Mouse (Mus musculus) intestine, postnatal 0 days (tissue): ENCODE measurements around the gene Klhl33. TPM values are rescaled to one million over a fixed set of nuclear protein-coding genes. Genes with fewer than 3 reads are reported as not detected.
"Not testable (repeated sequence)": the region's sequence is repeated elsewhere in the genome, so short reads cannot be mapped to it uniquely, and the experiment has no call there.

Experiments
- ATAC-seq: fragments of 200-750 bp; cut with Nextera tagmentation; 2 replicates; pipeline ENCODE4 v1.8.0; 2017; ENCODE audit warnings: mild to moderate bottlenecking, moderate TSS enrichment, moderate library complexity
- H3K27ac ChIP-seq: fragments of 300-500 bp; sonication (generic); 2 replicates; pipeline ENCODE4 v1.5.1; 2014; ENCODE audit warnings: mild to moderate bottlenecking, low read depth, low read length, moderate library complexity
- H3K27me3 ChIP-seq: fragments of 300-500 bp; sonication (generic); replicated peaks from 2 replicates; pipeline ENCODE4 v1.6.1; 2014; ENCODE audit warnings: low read length, mixed read lengths; ENCODE audit not compliant: control insufficient read depth, insufficient read depth
- H3K36me3 ChIP-seq: fragments of 300-500 bp; sonication (generic); 2 replicates; pipeline ENCODE4 v1.6.1; 2014; ENCODE audit warnings: mild to moderate bottlenecking, moderate library complexity; ENCODE audit not compliant: control insufficient read depth, insufficient read depth
- H3K4me1 ChIP-seq: fragments of 300-500 bp; sonication (generic); replicated peaks from 2 replicates; pipeline ENCODE4 v1.6.1; 2014; ENCODE audit warnings: antibody characterized with exemption, low read length, mixed read lengths; ENCODE audit not compliant: control insufficient read depth, insufficient read depth
- H3K4me2 ChIP-seq: fragments of 300-500 bp; sonication (generic); replicated peaks from 2 replicates; pipeline ENCODE4 v1.6.1; 2014; ENCODE audit warnings: low read depth, mild to moderate bottlenecking, moderate library complexity
- H3K4me3 ChIP-seq: fragments of 300-500 bp; sonication (generic); 2 replicates; pipeline ENCODE4 v1.5.1; 2014; ENCODE audit warnings: low read depth, low read length
- H3K9ac ChIP-seq: fragments of 300-500 bp; sonication (generic); 2 replicates; pipeline ENCODE4 v1.6.1; 2014; ENCODE audit warnings: mild to moderate bottlenecking, low read depth, low read length
- H3K9me3 ChIP-seq: fragments of 300-500 bp; sonication (generic); 2 replicates; pipeline ENCODE4 v1.6.1; 2016; ENCODE audit warnings: mixed run types; ENCODE audit not compliant: control insufficient read depth
- CTCF ChIP-seq: sonication (generic); IDR thresholded peaks from 2 replicates; pipeline ENCODE4 v1.5.1; 2016; ENCODE audit warnings: low read depth, mild to moderate bottlenecking, control low read depth, antibody characterized with exemption, moderate library complexity
- whole genome bisulfite sequencing: fragments of 180-500 bp; shearing (Covaris S2); extraction: QIAGEN DNeasy Blood & Tissue Kit; methylation state at CpG from one replicate; pipeline ENCODE4 v1.1.7; 2014; 5-methylcytosine and 5-hydroxymethylcytosine counted together
- polyA plus RNA-seq: library from polyadenylated mRNA; unstranded; fragments of >200 nt; fragmentation: Nextera tagmentation; extraction: Ambion mirVana; gene quantifications from 2 replicates; pipeline ENCODE4 v1.2.1, GENCODE M21; 2015

Klhl33 gene
- polyA plus RNA-seq, 1 experiment from 2014 or later = 0.09 TPM

DNA sequence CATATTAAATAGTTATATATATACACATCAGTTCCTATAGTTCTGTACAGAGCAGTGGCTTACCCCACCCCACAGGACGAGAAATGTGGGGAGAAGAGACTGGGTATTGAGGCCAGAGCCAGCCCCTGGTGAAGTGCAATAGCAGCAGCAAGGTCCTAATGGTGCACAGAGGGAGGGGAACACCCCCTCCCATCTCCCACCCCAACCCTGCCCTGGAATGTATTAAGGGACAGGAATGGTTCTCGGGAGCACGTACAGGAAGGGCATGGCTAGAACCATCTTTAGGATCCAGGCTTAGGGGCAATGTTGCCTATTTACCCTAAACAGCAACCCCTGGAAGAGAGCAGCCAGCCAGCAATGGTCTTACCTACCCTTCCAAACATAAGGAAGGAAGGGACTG lies 30.1 kb upstream of the Klhl33 start:
- no peak for TF ChIP-seq CTCF
- no peaks in the 10 kb centered on the region for H3K27me3 ChIP-seq
- peaks cover 30% of the 10 kb centered on the region for H3K36me3 ChIP-seq
- H3K9ac ChIP-seq = no peak overlapping the region
- no peak overlapping the region for H3K27ac ChIP-seq
- 62% methylated on average over 3 of the region's 3 CpGs for WGBS
- no peaks in the 10 kb centered on the region for H3K9me3 ChIP-seq
- H3K4me2 ChIP-seq = no peak overlapping the region
- H3K4me1 ChIP-seq = 0 out of 2 replicates have a peak, but pooled peaks cover 5% of the 10 kb centered on the region
- ATAC-seq = no peak
- no peak overlapping the region for H3K4me3 ChIP-seq

DNA sequence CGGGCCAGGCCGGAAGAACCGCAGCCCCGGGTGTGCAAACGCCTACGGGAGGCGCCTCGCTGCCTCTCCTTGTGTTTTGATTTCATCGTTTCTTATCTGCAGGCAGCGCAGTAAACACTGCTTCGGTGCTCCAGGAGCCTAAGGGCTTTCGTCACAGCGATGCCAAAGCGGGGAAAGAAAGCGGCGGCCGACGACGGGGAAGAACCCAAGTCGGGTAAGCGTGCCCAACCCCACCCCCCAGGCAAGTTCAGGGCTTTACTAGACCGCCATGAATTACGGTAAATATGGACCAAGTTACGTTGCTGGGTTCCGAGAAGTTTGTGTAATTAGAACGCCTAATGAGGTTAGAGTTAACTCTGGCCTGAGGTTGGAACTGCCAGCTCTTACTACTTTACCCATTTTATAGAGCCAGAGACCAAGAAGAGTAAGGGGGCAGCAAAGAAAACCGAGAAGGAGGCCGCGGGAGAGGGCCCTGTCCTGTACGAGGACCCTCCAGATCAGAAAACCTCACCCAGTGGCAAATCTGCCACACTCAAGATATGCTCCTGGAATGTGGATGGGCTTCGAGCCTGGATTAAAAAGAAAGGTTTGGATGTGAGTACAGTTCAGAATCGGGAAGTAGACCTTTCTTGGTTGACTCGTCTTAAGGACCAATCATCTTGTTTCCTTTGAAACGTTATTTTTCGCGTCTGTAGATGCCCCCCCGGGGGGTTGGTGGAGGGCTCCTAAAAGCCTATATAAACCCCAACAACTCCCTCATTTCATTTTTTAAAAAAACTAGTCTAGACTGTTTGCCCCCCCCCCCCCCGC lies 28.0 kb upstream of the Klhl33 start:
- peak overlapping the region; percentile 76 for H3K4me3 ChIP-seq
- peaks cover 30% of the 10 kb centered on the region for H3K36me3 ChIP-seq
- ATAC-seq = peak; percentile 42
- H3K9me3 ChIP-seq = no peaks in the 10 kb centered on the region
- under 1% methylated on average over 32 of the region's 38 CpGs for WGBS
- H3K27me3 ChIP-seq = no peaks in the 10 kb centered on the region
- H3K9ac ChIP-seq = peak overlapping the region; percentile 76
- H3K27ac ChIP-seq = peak overlapping the region; percentile 94
- H3K4me2 ChIP-seq = peak overlapping the region; percentile 96
- H3K4me1 ChIP-seq = no peaks in the 10 kb centered on the region
- no peak for TF ChIP-seq CTCF

DNA sequence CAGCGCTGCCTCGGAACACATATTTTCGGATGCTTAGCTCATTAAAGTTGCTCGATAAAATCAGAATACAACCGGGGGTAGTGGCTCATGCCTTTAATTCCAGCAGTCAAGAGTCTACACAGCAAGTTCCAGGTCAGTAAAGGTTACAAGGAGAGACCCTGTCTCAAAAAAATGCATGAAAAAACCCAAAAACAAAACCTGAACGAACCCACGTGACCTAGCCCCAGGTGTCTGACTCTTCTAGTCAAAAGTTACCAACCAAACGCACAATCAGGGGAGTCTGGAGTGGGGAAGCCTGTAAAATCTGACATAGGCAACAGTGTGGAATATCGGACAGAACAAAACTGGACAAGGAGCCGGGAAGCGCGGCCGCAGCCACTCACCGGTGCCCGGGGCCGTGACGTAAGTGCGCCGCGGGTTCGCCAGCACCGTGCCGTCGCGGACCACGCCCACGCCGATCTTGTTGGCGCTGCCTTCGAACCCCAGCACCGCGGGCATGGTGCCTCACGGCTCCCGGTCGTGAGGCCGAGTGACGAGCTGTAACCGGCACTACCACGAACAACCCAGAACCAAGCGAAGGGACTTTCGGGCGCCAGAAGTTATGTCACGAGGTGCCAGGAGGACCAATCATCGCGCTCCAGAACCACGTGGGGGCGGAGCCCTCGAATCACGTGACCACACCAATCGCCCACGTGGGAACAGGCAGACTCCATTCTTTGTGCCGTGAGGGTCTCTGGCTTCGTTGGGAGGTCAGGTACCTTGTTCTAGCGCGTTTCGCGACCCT lies 27.2 kb upstream of the Klhl33 start, which contains the start of the genes Osgep and Apex1:
TSS of gene Osgep (minus strand) at position 613 of the 784 bp plus-strand sequence.
TSS of gene Apex1 (plus strand) at position 688 of the 784 bp plus-strand sequence.
- no peak for TF ChIP-seq CTCF
- Histone ChIP-seq H3K4me1 (no peaks in the 10 kb centered on the region), H3K27ac (peak within 1 kb of the TSS; percentile 94), H3K4me2 (peak within 1 kb of the TSS; percentile 96), H3K9me3 (no peaks in the 10 kb centered on the region), H3K9ac (peak within 1 kb of the TSS; percentile 76), H3K36me3 (peaks cover 32% of the 10 kb centered on the region), H3K27me3 (no peaks in the 10 kb centered on the region), H3K4me3 (peak within 1 kb of the TSS; percentile 76)
- WGBS = under 1% methylated on average over 57 of the region's 57 CpGs
- peak; percentile 95 for ATAC-seq

DNA sequence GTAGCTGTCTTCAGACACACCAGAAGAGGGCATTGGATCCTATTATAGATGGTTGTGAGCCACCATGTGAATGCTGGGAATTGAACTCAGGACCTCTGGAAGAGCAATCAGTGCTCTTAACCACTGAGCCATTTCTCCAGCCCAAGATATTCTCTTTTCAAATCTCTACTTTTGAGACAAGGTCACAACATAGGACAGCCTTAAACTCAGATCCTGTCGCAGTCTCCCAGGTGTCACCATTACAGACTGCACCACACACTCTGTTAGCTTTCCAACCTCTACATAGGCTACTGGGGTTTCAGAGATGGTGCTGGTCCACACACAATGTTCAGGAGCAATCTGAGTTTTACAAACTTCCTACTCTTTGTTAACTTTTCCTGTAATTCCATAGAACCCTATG lies 26.1 kb upstream of the Klhl33 start:
- H3K27ac ChIP-seq, H3K9ac ChIP-seq, H3K4me1 ChIP-seq, ATAC-seq, H3K27me3 ChIP-seq, H3K9me3 ChIP-seq: not testable (repeated sequence)
- peaks cover 25% of the 10 kb centered on the region for H3K36me3 ChIP-seq
- H3K4me3 ChIP-seq = peak overlapping the region; percentile 76
- H3K4me2 ChIP-seq = peak overlapping the region; percentile 96
- WGBS = 63% methylated on average over 1 of the region's 1 CpGs

DNA sequence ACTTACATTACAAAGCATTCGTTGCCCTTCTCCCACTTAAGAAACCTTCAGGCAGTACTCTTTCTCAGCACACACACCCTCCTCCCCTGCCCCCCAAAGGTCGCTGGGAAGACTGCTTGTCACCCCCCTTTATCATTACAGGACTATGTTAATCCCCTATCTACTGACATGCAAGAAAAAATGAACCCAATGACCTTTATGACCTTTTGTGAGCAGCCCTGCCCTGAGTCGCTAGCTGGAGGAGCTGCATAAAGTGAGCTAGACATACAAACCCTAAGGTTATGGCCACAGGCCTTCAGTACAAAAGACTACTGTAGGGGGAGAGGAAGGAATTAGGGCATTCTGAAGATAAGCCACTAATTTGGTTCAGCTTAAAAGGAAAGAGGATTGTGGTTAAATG lies 14.0 kb upstream of the Klhl33 start:
- WGBS = 53% methylated on average over 3 of the region's 3 CpGs
- H3K4me1 ChIP-seq = no peaks in the 10 kb centered on the region

DNA sequence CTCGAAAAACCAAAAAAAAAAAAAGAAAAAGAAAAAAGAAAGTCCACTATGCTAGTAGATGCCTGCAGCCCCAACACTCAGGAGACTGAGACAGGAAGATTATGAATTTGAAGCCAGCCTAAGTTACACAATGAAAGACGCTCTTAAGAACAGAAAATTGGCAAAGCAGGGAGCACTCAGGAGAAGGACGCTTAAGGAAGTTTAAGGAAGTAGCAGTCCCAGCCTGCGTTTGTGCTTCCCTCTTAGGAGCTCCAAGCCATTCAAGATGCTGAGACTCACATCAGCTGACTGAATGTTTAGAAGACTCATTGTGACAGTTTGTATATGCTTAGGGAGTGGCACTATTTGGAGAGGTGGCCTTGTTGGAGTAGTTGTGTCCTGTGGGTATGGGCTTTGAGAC lies 10.8 kb upstream of the Klhl33 start:
- WGBS = 63% methylated on average over 4 of the region's 4 CpGs
- ATAC-seq = no peak

More for the DNA sequence above, 14.0 kb upstream of the Klhl33 start:
- TF ChIP-seq CTCF = no peak
- no peak for ATAC-seq
- Histone ChIP-seq H3K4me3 (no peak overlapping the region), H3K36me3 (peaks cover 39% of the 10 kb centered on the region), H3K9ac (no peak overlapping the region), H3K4me2 (no peak overlapping the region), H3K9me3 (no peaks in the 10 kb centered on the region), H3K27me3 (no peaks in the 10 kb centered on the region), H3K27ac (no peak overlapping the region)

DNA sequence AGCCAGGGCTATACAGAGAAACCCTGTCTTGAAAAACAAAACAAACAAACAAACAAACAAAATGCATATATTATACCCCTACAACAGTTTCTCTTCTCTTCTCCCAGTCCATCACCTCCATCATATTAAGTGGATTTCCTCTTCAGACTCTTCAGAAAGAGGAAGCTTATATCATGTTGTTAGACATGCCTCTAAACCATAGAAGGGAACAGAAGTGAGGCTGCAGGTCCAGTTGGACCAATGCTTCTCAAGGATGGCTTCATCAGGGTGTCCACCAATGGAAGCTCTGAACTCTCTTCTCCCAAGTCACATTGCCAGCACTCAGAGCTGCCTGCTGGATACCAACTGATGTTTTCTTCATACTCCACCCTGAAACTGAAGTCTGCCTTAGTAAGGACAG lies 8.0 kb upstream of the Klhl33 start:
- not testable (repeated sequence) for ATAC-seq, H3K4me1 ChIP-seq, H3K4me3 ChIP-seq, H3K27me3 ChIP-seq, H3K27ac ChIP-seq, H3K4me2 ChIP-seq, H3K36me3 ChIP-seq, H3K9me3 ChIP-seq, H3K9ac ChIP-seq

More for the DNA sequence above, 10.8 kb upstream of the Klhl33 start:
- H3K4me3 ChIP-seq = no peak overlapping the region
- H3K9ac ChIP-seq = no peak overlapping the region
- H3K9me3 ChIP-seq = no peaks in the 10 kb centered on the region
- no peaks in the 10 kb centered on the region for H3K27me3 ChIP-seq
- no peak for TF ChIP-seq CTCF
- H3K36me3 ChIP-seq = peaks cover 16% of the 10 kb centered on the region
- no peak overlapping the region for H3K27ac ChIP-seq
- H3K4me1 ChIP-seq = no peaks in the 10 kb centered on the region
- H3K4me2 ChIP-seq = no peak overlapping the region
